Mouse (Mus musculus): Measurements from ENCODE around the gene Atp6v0a2.

DNA sequence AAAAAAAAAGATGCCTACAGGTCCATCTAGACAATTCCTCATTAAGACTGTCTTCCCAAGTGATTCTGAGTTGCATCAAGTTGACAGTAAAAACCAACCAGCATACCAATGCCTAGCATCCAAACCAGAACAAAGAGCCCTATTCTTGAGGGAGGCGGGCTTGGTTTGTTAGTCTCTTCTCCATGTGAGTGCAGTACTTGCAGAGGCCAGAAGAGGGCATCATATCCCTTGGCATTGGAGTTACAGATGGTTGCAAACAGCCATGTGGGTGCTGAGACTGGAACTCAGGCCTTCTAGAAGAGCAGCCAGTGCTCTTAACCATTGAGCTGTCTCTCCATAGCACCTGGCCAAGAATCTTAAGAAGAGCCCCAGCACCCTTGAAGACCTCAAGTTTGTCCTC lies 133.4 kb downstream of the Atp6v0a2 start:
- TF ChIP-seq CTCF (IDR thresholded peaks at IDR 0.05; ENCODE audit: low read depth, low read length) (no peak), POLR2A (IDR thresholded peaks at IDR 0.05; ENCODE audit: borderline replicate concordance, low read depth, low read length) (no peak)

All from bone marrow macrophage, adult 2 months (primary cell).